Mouse (Mus musculus): ENCODE data around the gene Crim1.

DNA sequence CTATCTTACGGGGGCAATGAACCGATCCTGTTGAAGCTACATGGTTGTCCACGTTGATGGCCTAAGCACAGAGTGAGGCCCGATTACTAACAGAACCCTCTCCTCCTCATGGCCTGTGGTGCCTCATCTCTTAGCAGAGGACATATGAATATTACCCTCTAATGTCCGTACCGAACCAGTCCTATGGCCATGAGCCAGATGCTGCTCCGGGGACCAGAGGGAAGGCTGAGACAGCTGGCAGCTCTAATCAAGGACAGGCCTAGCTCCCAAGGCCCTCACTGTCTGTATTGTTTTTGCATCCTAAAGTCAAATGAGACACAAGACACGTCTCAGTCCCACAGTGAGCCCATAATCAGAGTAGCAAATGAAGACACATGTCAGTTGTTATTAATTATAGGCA is 155.6 kb downstream of the Crim1 start:
- TF ChIP-seq CTCF (IDR thresholded peaks at IDR 0.05; ENCODE audit: borderline replicate concordance, insufficient read depth, low read length) (no peak), POLR2A (IDR thresholded peaks at IDR 0.05; ENCODE audit: low read depth, low read length) (no peak)

Data from embryonic fibroblast, embryonic 13.5 days (primary cell).